Mouse (Mus musculus): ENCODE data around the gene Nckap1l. TPM values are rescaled to one million over a fixed set of nuclear protein-coding genes. Genes with fewer than 3 reads are reported as not detected.

Gene Nckap1l
- total RNA-seq, 1 experiment, result 11.0 TPM

DNA sequence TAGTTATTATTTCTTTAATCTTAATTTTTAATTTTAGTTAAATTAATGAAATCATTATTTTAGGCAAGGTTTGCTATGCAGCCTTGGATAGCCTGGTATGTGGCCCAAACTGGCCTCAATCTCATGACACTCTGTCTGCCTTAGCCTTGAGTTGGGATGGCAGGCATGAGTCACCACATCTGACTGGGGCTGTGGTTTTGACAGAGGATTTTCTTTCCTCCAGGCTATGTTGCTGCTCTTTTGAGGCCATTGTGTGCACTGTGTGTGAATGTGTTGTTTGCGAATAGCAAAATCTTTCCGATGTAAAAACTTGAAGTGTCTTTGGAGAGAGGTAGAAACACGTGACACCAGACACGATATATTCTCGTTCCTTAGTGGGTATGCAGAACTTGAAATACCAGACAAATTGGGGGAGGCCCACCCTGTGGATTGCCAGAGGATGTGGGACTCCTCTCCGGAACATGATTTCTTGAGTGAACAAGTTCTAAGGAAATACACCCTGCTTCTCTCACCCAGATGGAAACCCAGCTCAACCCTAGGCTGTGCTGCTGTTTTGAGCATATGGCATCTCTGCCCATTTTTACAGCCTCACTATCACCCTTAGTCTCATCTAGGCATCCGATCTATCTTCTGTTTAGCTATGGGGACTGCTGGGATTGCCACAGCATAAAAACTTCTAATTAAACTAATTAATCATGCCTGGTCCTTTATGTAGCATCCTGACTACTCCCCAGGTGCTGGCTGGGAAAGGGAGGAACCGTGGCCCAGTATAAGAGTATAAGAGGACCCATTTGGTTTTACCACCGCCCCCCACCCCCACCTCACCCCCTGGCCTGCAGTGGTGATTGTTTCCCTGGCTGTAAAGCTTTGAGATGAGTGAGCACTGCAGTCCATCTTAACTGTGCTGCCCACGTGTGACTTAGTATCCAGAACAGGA is 42.9 kb downstream of the Nckap1l start:
- no peak for TF ChIP-seq CHD2 (IDR thresholded peaks at IDR 0.05; ENCODE audit: low read depth, low read length)
- no peak for TF ChIP-seq MAFK (IDR thresholded peaks at IDR 0.05; ENCODE audit: insufficient read depth, low read depth, low read length)
- no peak for TF ChIP-seq ZC3H11A (IDR thresholded peaks at IDR 0.05; ENCODE audit: borderline replicate concordance, low read depth, low read length)
- no peak for TF ChIP-seq HCFC1 (IDR thresholded peaks at IDR 0.05; ENCODE audit: borderline replicate concordance, insufficient read depth, low read length)
- no peak for TF ChIP-seq ZNF384 (IDR thresholded peaks at IDR 0.05; ENCODE audit: low read depth, low read length)
- Histone ChIP-seq H3K4me3 (ENCODE audit: insufficient read depth in 1 of 2, low read depth in 1 of 2, low read length in 2 of 2, poor library complexity in 1 of 2, severe bottlenecking in 1 of 2) (no peak overlapping the region), H3K4me1 (ENCODE audit: control insufficient read depth in 2 of 2, insufficient read depth in 2 of 2, low read length in 2 of 2, poor library complexity in 1 of 2) (no peaks in the 10 kb centered on the region; a peak in 1 of 4 replicates), H3K36me3 (ENCODE audit: control insufficient read depth, insufficient read depth, low read length, poor library complexity, severe bottlenecking) (no peaks in the 10 kb centered on the region), H3K9me3 (ENCODE audit: control insufficient read depth, insufficient read depth, low read depth, low read length) (no peaks in the 10 kb centered on the region), H3K27ac (ENCODE audit: insufficient read depth, low read depth, low read length, poor library complexity, severe bottlenecking) (no peak overlapping the region), H3K9ac (ENCODE audit: insufficient read depth, low read depth, low read length, poor library complexity, severe bottlenecking) (no peak overlapping the region)
- in situ Hi-C loops (cut with MboI; ENCODE audit: low sequenced_read_pairs in 2 of 2, unreplicated experiment in 2 of 2), result no loop called here
- DNase-seq (ENCODE audit: low read depth, low spot score), result no peak

DNA sequence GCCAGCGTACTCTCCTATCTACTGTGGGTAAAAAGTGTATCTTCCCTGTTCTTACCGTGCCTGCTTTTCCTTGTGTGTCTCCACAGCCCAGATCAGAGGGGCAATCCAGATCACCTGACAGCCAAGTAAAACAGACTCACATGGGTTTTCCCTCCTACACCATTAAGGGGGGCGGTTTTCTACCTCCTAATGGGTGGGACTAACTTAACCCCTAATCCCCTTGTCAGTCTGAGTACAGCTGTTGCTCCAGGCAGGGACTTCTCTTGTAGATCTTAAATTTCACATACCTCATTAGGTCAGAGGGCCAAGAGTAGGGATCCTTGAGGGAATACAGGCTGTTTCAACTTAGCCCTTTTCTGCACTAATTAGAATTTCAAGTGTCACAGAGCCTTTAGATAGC is 44.6 kb downstream of the Nckap1l start:
- in situ Hi-C loops (cut with MboI; ENCODE audit: low sequenced_read_pairs in 2 of 2, unreplicated experiment in 2 of 2), result no loop called here
- no peak for DNase-seq (ENCODE audit: low read depth, low spot score)
- Histone ChIP-seq H3K4me1 (ENCODE audit: control insufficient read depth in 2 of 2, insufficient read depth in 2 of 2, low read length in 2 of 2, poor library complexity in 1 of 2) (no peaks in the 10 kb centered on the region; a peak in 1 of 4 replicates), H3K9ac (ENCODE audit: insufficient read depth, low read depth, low read length, poor library complexity, severe bottlenecking) (no peak overlapping the region), H3K27ac (ENCODE audit: insufficient read depth, low read depth, low read length, poor library complexity, severe bottlenecking) (no peak overlapping the region), H3K4me3 (ENCODE audit: insufficient read depth in 1 of 2, low read depth in 1 of 2, low read length in 2 of 2, poor library complexity in 1 of 2, severe bottlenecking in 1 of 2) (no peak overlapping the region), H3K36me3 (ENCODE audit: control insufficient read depth, insufficient read depth, low read length, poor library complexity, severe bottlenecking) (no peaks in the 10 kb centered on the region), H3K9me3 (ENCODE audit: control insufficient read depth, insufficient read depth, low read depth, low read length) (no peaks in the 10 kb centered on the region)
- no peak for TF ChIP-seq HCFC1 (IDR thresholded peaks at IDR 0.05; ENCODE audit: borderline replicate concordance, insufficient read depth, low read length)
- no peak for TF ChIP-seq ZC3H11A (IDR thresholded peaks at IDR 0.05; ENCODE audit: borderline replicate concordance, low read depth, low read length)
- TF ChIP-seq CHD2 (IDR thresholded peaks at IDR 0.05; ENCODE audit: low read depth, low read length), result no peak
- no peak for TF ChIP-seq MAFK (IDR thresholded peaks at IDR 0.05; ENCODE audit: insufficient read depth, low read depth, low read length)
- TF ChIP-seq ZNF384 (IDR thresholded peaks at IDR 0.05; ENCODE audit: low read depth, low read length), result no peak

DNA sequence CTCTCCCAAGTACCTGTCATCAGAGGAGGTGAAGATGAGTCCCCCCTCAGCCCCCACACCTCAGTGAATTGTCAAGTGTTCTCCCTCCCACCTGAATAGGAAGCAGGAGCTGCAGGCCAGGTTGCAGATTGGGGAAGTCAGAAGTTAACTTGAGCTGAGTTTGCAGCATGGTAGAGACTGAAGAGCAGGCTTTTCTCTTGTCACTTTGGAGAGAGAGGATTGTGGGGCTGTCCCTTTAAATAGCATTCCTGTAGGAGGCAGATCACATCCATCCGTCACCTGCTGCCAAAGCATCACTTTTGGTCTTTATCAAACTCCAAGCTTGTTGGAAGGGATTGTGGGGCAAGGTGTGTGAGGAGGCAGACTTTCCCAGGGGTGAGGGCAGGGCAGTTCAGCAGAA is 47.1 kb downstream of the Nckap1l start:
- Histone ChIP-seq H3K36me3 (ENCODE audit: control insufficient read depth, insufficient read depth, low read length, poor library complexity, severe bottlenecking) (no peaks in the 10 kb centered on the region), H3K9ac (ENCODE audit: insufficient read depth, low read depth, low read length, poor library complexity, severe bottlenecking) (no peak overlapping the region), H3K4me3 (ENCODE audit: insufficient read depth in 1 of 2, low read depth in 1 of 2, low read length in 2 of 2, poor library complexity in 1 of 2, severe bottlenecking in 1 of 2) (no peak overlapping the region), H3K9me3 (ENCODE audit: control insufficient read depth, insufficient read depth, low read depth, low read length) (no peaks in the 10 kb centered on the region), H3K27ac (ENCODE audit: insufficient read depth, low read depth, low read length, poor library complexity, severe bottlenecking) (no peak overlapping the region), H3K4me1 (ENCODE audit: control insufficient read depth in 2 of 2, insufficient read depth in 2 of 2, low read length in 2 of 2, poor library complexity in 1 of 2) (peaks cover 0 to 4% of the 10 kb centered on the region in 2 experiments; a peak in 1 of 4 replicates)
- in situ Hi-C loops (cut with MboI; ENCODE audit: low sequenced_read_pairs in 2 of 2, unreplicated experiment in 2 of 2), result no loop called here
- no peak for TF ChIP-seq ZC3H11A (IDR thresholded peaks at IDR 0.05; ENCODE audit: borderline replicate concordance, low read depth, low read length)
- no peak for TF ChIP-seq ZNF384 (IDR thresholded peaks at IDR 0.05; ENCODE audit: low read depth, low read length)
- no peak for TF ChIP-seq CHD2 (IDR thresholded peaks at IDR 0.05; ENCODE audit: low read depth, low read length)
- TF ChIP-seq HCFC1 (IDR thresholded peaks at IDR 0.05; ENCODE audit: borderline replicate concordance, insufficient read depth, low read length), result no peak
- TF ChIP-seq MAFK (IDR thresholded peaks at IDR 0.05; ENCODE audit: insufficient read depth, low read depth, low read length), result no peak
- DNase-seq (ENCODE audit: low read depth, low spot score), result no peak

DNA sequence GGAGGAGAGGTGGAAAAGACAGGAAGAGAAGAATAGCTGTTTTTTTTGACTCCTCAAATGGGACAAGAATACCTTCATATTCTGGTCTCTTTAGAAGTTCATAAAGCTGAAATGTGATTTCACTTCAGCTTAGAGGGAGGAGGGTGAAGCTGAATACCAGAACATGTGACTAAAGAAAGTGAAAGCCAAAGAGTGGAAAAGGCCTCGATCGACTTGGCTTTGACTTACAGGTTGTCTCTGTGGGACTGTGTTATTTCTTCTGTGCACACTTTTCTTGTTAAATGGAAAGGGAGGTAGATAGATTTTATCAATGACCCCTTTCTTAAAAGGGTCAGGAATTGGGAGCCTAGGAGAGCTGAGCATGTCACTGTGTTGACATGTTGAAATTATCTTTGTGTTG is 47.6 kb downstream of the Nckap1l start:
- Histone ChIP-seq H3K36me3 (ENCODE audit: control insufficient read depth, insufficient read depth, low read length, poor library complexity, severe bottlenecking) (no peaks in the 10 kb centered on the region), H3K27ac (ENCODE audit: insufficient read depth, low read depth, low read length, poor library complexity, severe bottlenecking) (no peak overlapping the region), H3K4me1 (ENCODE audit: control insufficient read depth in 2 of 2, insufficient read depth in 2 of 2, low read length in 2 of 2, poor library complexity in 1 of 2) (peaks cover 0 to 4% of the 10 kb centered on the region in 2 experiments; a peak in 1 of 4 replicates), H3K9me3 (ENCODE audit: control insufficient read depth, insufficient read depth, low read depth, low read length) (no peaks in the 10 kb centered on the region), H3K9ac (ENCODE audit: insufficient read depth, low read depth, low read length, poor library complexity, severe bottlenecking) (no peak overlapping the region), H3K4me3 (ENCODE audit: insufficient read depth in 1 of 2, low read depth in 1 of 2, low read length in 2 of 2, poor library complexity in 1 of 2, severe bottlenecking in 1 of 2) (no peak overlapping the region)
- TF ChIP-seq CHD2 (IDR thresholded peaks at IDR 0.05; ENCODE audit: low read depth, low read length) (no peak), HCFC1 (IDR thresholded peaks at IDR 0.05; ENCODE audit: borderline replicate concordance, insufficient read depth, low read length) (no peak), ZNF384 (IDR thresholded peaks at IDR 0.05; ENCODE audit: low read depth, low read length) (no peak), MAFK (IDR thresholded peaks at IDR 0.05; ENCODE audit: insufficient read depth, low read depth, low read length) (no peak), ZC3H11A (IDR thresholded peaks at IDR 0.05; ENCODE audit: borderline replicate concordance, low read depth, low read length) (no peak)
- no peak for DNase-seq (ENCODE audit: low read depth, low spot score)
- in situ Hi-C loops (cut with MboI; ENCODE audit: low sequenced_read_pairs in 2 of 2, unreplicated experiment in 2 of 2), result no loop called here
